Mouse (Mus musculus): ENCODE data around the gene Itpr3.

Itpr3 gene

GRCm38 (mm10) chr17:27139304-27139703, 82.2 kb downstream of the Itpr3 start:
- DNase-seq (ENCODE audit: extremely low read depth, low read depth) = no peak

DNA sequence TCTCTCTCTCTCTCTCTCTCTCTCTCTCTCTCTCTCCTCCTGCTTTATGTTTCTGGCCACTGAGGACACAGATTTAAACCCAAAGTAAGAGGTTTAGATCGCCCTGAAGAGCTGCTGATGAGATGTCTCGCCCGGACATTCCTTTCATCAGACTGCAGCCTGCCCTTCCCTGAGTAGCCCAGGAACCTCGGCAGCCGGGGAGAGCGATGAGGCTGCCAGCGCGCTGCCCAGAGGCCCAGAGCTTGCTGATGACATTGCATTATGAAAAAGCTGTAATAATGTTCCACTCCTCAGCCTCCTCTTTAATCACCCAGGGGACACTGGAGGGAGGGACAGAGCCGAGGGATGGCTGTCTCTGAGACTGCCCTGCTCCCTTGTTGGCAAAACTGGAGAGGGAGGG, 83.2 kb downstream of the Itpr3 start:
- no peak for DNase-seq (ENCODE audit: extremely low read depth, low read depth)

DNA sequence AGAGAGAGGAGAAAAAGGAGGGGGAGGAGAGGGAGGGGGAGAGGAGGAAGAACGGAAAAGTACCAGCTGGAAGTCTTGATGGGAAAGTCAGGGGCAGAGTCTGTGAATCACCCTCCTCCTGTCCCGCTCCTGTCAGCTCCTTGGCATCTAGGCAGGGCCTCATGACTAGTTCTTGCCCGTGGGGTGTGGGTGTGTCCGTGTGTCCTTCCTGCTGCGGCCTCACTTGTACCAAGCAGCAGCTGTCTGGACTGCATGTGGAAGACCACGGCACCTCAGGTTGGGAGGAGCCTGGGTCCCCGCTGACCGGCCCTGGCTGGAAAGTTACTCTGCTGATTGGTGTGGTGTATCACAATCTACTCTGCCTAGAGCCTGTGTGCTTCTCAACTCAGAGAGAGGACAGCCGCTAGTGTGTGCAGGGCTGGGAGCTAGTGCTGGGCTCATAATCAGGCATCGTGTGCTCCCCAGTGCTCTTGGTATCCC, 84.9 kb downstream of the Itpr3 start:
- DNase-seq (ENCODE audit: extremely low read depth, low read depth) = no peak

- DNase-seq (ENCODE audit: extremely low read depth, low read depth) = no peak
These were observed 87.0 kb downstream of the Itpr3 start for GRCm38 (mm10) chr17:27144152-27144551.

GRCm38 (mm10) chr17:27146323-27146923, 89.3 kb downstream of the Itpr3 start:
- DNase-seq (ENCODE audit: extremely low read depth, low read depth) = no peak

DNA sequence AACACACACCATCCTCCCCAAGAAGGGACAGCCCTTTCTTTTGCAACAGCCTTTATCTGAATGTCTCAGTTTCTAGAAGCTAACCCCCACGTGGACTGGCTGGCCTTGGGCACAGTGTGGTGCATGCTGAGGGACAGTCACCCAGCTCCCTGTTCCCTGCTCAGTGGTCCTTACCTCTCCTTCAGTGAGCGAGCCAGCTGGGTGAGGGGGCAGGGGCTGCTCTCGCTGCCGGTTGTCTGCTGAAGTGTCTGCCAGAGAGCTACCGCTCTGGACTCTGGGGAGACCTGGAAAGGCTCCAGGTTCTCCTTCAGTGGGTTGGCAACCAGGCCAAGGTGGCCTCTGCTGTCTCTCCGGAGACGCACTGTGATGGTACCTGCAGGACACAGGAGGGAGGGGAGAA, 93.8 kb downstream of the Itpr3 start:
- no peak for DNase-seq (ENCODE audit: extremely low read depth, low read depth)

DNA sequence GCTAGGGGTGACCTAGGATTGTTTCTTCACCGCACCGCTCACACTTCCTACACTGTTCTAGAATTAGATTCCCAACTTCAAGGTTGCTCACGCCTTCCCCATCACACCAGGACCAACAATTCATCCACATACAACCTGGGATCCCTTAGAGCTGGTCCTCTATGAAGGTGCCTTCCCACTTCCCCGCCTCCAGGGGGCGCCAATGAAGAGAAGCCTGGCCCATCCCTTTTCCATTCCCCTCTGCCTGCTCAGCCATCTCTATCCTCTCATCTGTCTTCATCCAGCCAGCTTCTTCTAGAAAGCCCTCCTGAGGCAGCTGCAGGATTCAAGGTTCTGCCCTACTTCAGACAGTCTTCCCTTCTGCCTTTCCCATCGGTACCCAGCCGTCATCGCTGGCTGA, 94.3 kb downstream of the Itpr3 start:
- DNase-seq (ENCODE audit: extremely low read depth, low read depth) = no peak

DNA sequence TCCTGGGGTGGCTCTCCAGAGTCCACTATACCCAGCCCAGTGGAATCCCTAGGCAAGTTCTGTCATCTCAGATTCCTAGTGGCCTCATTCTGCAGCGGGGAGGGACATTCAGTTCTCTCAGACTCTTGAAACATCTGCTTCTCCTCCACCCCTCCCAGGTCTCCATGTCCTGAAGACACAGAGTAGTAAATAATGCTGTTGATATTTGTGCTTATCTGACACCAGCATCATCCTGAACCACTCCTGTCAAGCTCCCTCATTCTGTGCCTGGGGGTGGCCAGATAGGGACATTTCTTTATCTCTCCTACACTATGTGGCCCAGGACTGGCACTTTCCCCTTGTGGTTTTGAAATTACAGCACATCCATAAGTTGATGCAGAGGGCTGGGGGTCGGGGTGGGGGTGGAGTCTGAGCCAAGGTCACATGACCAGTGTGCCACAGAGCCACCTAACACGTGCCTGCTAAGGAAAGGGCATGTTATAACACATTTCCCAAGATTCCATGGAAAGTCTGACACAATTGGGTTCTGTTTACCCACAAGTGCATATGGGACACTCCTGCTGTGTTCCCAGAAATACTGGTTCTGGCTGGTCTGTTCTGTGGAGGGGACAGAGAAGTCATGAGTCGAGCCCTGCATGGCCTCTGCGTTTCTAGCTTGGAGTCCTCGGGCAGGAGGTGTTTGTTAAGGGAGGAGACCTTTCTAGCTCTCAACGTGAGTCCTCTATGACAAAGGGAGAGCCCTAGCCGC, 96.0 kb downstream of the Itpr3 start:
- DNase-seq (ENCODE audit: extremely low read depth, low read depth) = peak; percentile 84

GRCm38 (mm10) chr17:27153773-27154193, 96.7 kb downstream of the Itpr3 start:
- DNase-seq (ENCODE audit: extremely low read depth, low read depth) = no peak

GRCm38 (mm10) chr17:27154256-27154655, 97.2 kb downstream of the Itpr3 start:
- DNase-seq (ENCODE audit: extremely low read depth, low read depth) = no peak

GRCm38 (mm10) chr17:27154881-27155280, 97.8 kb downstream of the Itpr3 start:
- no peak for DNase-seq (ENCODE audit: extremely low read depth, low read depth)

GRCm38 (mm10) chr17:27155752-27156151, 98.6 kb downstream of the Itpr3 start:
- no peak for DNase-seq (ENCODE audit: extremely low read depth, low read depth)

DNA sequence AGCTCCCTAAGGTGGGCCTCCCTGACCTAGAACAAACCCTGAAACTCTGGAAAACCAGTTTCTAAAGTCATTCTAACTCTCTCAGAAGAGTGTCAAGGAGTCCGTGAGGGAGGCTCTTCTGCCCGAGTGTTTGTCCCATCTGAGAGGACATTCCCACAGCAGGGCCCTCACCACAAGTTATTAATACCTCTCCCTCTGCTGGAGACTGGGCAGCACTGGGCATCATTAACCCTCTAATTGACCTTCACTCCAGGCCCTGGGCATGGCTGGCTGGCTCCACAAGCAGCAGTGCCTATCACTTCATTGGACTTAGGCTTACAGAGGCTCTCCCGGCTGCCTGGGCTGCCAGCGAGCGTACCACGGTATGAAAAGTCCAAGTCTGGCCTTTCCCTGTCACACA, 101.3 kb downstream of the Itpr3 start:
- no peak for DNase-seq (ENCODE audit: extremely low read depth, low read depth)

GRCm38 (mm10) chr17:27159169-27159568, 102.1 kb downstream of the Itpr3 start:
- DNase-seq (ENCODE audit: extremely low read depth, low read depth) = no peak

DNA sequence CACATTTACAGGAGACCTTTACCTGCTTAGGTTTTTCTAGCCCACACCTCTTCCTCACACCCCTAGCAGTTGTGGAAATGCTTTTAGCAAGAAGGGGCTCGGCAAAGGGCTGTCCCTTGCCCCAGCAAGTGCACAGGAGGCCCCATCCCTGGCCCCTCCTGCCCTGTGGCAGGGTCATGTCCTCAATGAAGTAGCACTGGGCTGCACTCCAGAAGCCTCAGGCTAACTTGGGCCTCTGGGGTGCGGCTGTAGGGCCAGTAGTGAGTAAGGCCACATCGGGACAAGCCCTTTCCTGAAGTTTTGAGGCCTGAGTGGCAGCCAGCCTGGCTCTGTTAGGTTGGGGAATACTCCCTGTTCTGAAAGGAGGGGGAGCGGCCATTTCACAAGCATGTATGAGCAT, 103.8 kb downstream of the Itpr3 start:
- no peak for DNase-seq (ENCODE audit: extremely low read depth, low read depth)

GRCm38 (mm10) chr17:27165054-27165773, 108.1 kb downstream of the Itpr3 start:
- DNase-seq (ENCODE audit: extremely low read depth, low read depth) = no peak

DNA sequence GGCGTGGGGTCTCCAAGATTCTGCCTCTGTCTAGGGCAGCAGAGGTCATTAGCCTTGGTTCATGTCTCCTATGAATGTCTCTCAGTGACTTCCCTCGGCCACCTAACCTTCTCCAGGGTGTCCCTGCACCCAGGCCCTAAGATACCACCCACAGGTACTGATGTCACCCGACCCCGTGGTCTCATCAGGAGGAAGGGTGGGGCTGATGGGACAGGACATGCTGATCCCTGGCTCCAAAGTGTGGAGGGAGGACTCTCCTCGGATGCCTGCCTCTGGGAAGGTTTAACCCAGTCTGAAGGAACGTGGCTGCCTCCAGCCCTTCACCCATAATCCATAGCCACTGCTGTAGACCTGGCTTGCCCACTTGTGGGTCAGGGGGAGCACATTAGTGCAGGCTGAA, 109.8 kb downstream of the Itpr3 start:
- no peak for DNase-seq (ENCODE audit: extremely low read depth, low read depth)

DNA sequence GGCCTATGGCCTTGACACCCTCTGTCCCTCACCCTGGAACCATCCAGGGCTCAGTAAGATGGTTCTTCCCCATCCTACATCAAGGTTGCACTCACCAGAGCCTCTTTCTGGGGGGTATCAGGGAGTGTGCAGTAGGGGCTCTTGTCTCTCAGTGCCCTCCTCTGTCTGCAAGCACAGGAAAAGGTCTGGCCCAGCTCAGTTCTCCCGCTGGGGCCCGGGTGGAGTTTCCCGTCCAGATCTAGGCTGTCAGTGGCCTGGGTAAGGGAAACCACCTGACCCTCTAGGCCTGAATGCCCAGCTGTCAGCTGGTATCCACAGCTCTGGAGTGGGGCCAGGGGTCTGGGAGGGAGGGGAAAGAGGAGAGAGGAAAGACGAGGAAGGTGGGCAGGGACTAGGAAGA, 110.4 kb downstream of the Itpr3 start, which contains the start of gene Ip6k3:
Gene Ip6k3 (minus strand): TSS at position 251 of the 400 bp plus-strand sequence.
- DNase-seq (ENCODE audit: extremely low read depth, low read depth) = no peak

DNA sequence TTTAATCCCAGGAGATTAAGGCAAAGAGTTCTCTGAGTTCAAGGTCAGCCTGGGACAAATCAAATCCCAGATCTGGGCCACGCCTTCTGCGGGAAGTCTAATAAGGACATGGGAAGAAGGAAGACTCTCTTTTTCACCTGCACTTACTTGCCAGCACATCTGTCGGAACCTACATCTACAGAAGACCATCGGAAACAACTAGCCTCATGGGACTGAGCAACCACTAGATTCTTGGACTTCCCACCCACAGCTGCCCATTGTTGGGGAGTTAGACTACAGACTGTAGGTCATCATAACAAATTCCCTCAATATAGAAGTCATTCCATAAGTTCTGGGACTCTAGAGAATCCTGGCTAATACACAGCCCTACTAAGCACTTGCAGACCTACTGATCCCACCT, 111.5 kb downstream of the Itpr3 start:
- DNase-seq (ENCODE audit: extremely low read depth, low read depth) = no peak

- no peak for DNase-seq (ENCODE audit: extremely low read depth, low read depth)
These were observed 113.0 kb downstream of the Itpr3 start for GRCm38 (mm10) chr17:27169952-27170695.

DNA sequence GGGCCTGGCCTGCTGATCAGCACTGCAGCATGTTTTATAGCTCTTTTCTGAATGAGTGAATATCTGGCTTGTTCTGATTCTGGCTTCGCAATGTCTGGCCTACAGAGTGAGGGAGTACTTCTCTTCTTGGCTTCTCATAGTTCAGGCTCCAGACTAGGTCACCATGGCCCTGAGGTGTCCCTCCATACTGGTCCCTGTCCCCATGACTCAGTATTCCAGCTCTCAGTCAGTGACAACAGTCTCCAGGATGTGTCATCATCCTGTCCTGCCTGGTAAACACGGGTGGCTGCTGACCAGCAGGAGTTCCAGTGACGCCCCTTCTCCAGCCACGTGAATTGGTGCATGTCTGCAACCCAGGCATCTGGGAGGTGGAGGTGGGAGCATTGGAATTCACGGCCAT, 114.0 kb downstream of the Itpr3 start:
- no peak for DNase-seq (ENCODE audit: extremely low read depth, low read depth)
